Mouse (Mus musculus) neural tube, embryonic 15.5 days (tissue): ENCODE measurements around the gene Fxyd6. TPM values are rescaled to one million over a fixed set of nuclear protein-coding genes. Genes with fewer than 3 reads are reported as not detected.

Experiments
- ATAC-seq: fragments of 200-750 bp; cut with Nextera tagmentation; 2 replicates; pipeline ENCODE4 v1.8.0; 2017; ENCODE audit warnings: mild to moderate bottlenecking, moderate TSS enrichment, moderate library complexity; ENCODE audit not compliant: low FRiP score
- H3K27ac ChIP-seq: fragments of 300-500 bp; sonication (generic); replicated peaks from 2 replicates; pipeline ENCODE4 v1.5.1; 2015; ENCODE audit warnings: mild to moderate bottlenecking, inconsistent platforms
- H3K27me3 ChIP-seq: fragments of 300-500 bp; sonication (generic); replicated peaks from 2 replicates; pipeline ENCODE4 v1.6.1; 2015; ENCODE audit warnings: inconsistent platforms
- H3K36me3 ChIP-seq: fragments of 300-500 bp; sonication (generic); 2 replicates; pipeline ENCODE4 v1.6.1; 2015; ENCODE audit warnings: inconsistent platforms
- H3K4me1 ChIP-seq: fragments of 300-500 bp; sonication (generic); 2 replicates; pipeline ENCODE4 v1.6.1; 2015; ENCODE audit warnings: inconsistent platforms
- H3K4me2 ChIP-seq: fragments of 300-500 bp; sonication (generic); 2 replicates; pipeline ENCODE4 v1.6.1; 2015; ENCODE audit warnings: inconsistent platforms, mild to moderate bottlenecking, moderate library complexity
- H3K4me3 ChIP-seq: fragments of 300-500 bp; sonication (generic); replicated peaks from 2 replicates; pipeline ENCODE4 v1.5.1; 2015; ENCODE audit warnings: mild to moderate bottlenecking, inconsistent platforms
- H3K9ac ChIP-seq: fragments of 300-500 bp; sonication (generic); replicated peaks from 2 replicates; pipeline ENCODE4 v1.6.1; 2015; ENCODE audit warnings: mild to moderate bottlenecking, inconsistent platforms
- H3K9me3 ChIP-seq: fragments of 300-500 bp; sonication (generic); replicated peaks from 2 replicates; pipeline ENCODE4 v1.6.1; 2016; ENCODE audit warnings: inconsistent platforms
- WGBS: fragments of 180-500 bp; shearing (Covaris S2); methylation state at CpG from one replicate; pipeline ENCODE4 v1.1.7; 2015; ENCODE audit warnings: mixed read lengths; 5-methylcytosine and 5-hydroxymethylcytosine counted together
- polyA plus RNA-seq: library from polyadenylated mRNA; unstranded; fragments of >200 nt; fragmentation: Nextera tagmentation; extraction: Ambion mirVana; gene quantifications from 2 replicates; pipeline ENCODE4 v1.2.1, GENCODE M21; 2015

Gene Fxyd6
- polyA plus RNA-seq, 1 experiment from 2014 or later: 531 TPM

- H3K36me3 ChIP-seq: no peaks in the 10 kb centered on the region
- peaks cover 58% of the 10 kb centered on the region for H3K4me1 ChIP-seq
- no peak overlapping the region for H3K9ac ChIP-seq
- H3K9me3 ChIP-seq: no peaks in the 10 kb centered on the region
- H3K27me3 ChIP-seq: no peaks in the 10 kb centered on the region
- no peak overlapping the region for H3K4me3 ChIP-seq
- WGBS: 72% methylated on average over 2 of the region's 2 CpGs
- no peak overlapping the region for H3K4me2 ChIP-seq
- ATAC-seq: no peak
- H3K27ac ChIP-seq: no peak overlapping the region
Observed at GRCm38 (mm10) chr9:45376883-45377282, 6.9 kb downstream of the Fxyd6 start.

GRCm38 (mm10) chr9:45380411-45381251, 10.6 kb downstream of the Fxyd6 start:
- Histone ChIP-seq H3K4me3 (no peak overlapping the region), H3K4me1 (peaks cover 54% of the 10 kb centered on the region), H3K27ac (peak overlapping the region; percentile 59), H3K9ac (no peak overlapping the region), H3K27me3 (no peaks in the 10 kb centered on the region), H3K36me3 (no peaks in the 10 kb centered on the region), H3K9me3 (no peaks in the 10 kb centered on the region), H3K4me2 (peak overlapping the region; percentile 5; the same call in 1 of the 2 replicates)
- ATAC-seq: peak; percentile 54
- 30% methylated on average over 10 of the region's 10 CpGs for WGBS

DNA sequence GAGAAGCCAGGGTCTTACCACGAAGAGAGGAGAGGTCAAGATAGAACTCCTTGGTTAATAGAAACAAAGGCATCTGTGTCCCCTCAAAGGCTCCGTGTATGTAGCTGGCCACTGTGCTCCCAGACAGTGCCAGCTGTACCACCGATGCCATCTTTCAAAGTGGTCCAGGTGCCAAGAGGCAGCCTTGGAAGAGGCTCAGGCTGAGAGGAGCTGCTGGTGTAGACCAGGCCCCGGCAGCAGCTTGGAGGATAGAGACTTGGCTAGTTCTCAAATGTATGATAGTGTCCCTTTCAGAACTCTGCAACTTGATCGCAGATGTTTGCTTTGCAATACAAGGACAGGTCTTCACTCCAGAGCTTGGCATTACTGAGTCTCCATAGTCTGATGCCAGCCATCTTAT, 12.4 kb downstream of the Fxyd6 start:
- Histone ChIP-seq H3K4me3 (no peak overlapping the region), H3K4me1 (peaks cover 42% of the 10 kb centered on the region), H3K36me3 (no peaks in the 10 kb centered on the region), H3K4me2 (no peak overlapping the region), H3K27me3 (no peaks in the 10 kb centered on the region), H3K9me3 (no peaks in the 10 kb centered on the region), H3K27ac (no peak overlapping the region), H3K9ac (no peak overlapping the region)
- 73% methylated on average over 5 of the region's 5 CpGs for WGBS
- ATAC-seq: no peak

DNA sequence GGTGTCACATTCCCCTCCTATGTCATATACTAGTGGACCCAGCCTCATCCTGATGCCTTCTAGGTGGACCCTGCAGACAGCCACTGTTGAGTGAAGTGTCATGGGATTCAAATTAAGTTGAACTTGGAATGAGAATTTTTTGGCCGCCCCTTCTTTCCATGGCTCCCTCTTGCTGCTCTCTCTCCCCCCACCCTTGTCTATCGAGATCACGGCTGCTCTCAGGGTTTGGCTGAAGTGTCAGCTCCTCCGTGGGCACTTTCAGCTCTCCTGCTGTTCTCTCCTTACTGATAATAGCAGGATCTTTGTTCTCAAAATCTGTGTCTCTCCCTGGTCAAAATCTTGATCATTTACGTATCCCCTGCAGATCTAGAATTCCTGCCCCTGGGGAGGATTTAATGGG, 12.8 kb downstream of the Fxyd6 start:
- no peaks in the 10 kb centered on the region for H3K9me3 ChIP-seq
- H3K4me1 ChIP-seq: peaks cover 42% of the 10 kb centered on the region
- ATAC-seq: no peak
- H3K36me3 ChIP-seq: no peaks in the 10 kb centered on the region
- H3K9ac ChIP-seq: no peak overlapping the region
- no peak overlapping the region for H3K27ac ChIP-seq
- no peaks in the 10 kb centered on the region for H3K27me3 ChIP-seq
- no peak overlapping the region for H3K4me2 ChIP-seq
- H3K4me3 ChIP-seq: no peak overlapping the region
- 74% methylated on average over 5 of the region's 5 CpGs for WGBS

DNA sequence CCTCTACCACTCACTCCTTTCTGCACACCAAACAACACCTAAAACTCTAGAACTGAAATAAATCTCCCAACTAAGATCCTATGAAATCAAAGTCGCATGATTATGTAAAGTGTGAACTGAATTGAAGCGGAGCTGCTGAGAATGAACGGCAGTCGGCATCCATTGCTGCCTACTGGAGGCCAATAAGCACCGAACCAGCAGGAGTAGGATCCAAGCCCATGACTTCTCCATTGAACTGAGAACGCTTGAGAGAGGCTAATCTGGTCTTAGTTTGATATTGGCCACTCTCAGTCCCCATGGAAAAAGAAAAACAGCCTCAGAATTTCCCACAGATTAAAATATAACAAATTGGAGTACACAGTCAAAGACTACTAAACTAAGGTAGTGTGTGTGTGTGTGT, 13.9 kb downstream of the Fxyd6 start:
- no peaks in the 10 kb centered on the region for H3K36me3 ChIP-seq
- H3K4me3 ChIP-seq: no peak overlapping the region
- no peak overlapping the region for H3K9ac ChIP-seq
- no peak overlapping the region for H3K27ac ChIP-seq
- H3K27me3 ChIP-seq: no peaks in the 10 kb centered on the region
- H3K9me3 ChIP-seq: no peaks in the 10 kb centered on the region
- no peak overlapping the region for H3K4me2 ChIP-seq
- ATAC-seq: no peak
- H3K4me1 ChIP-seq: peaks cover 39% of the 10 kb centered on the region
- 95% methylated on average over 6 of the region's 6 CpGs for WGBS

GRCm38 (mm10) chr9:45386698-45387097, 16.7 kb downstream of the Fxyd6 start:
- Histone ChIP-seq H3K9me3 (no peaks in the 10 kb centered on the region), H3K4me2 (no peak overlapping the region), H3K27me3 (no peaks in the 10 kb centered on the region), H3K27ac (no peak overlapping the region), H3K9ac (no peak overlapping the region), H3K4me1 (peaks cover 17% of the 10 kb centered on the region; the same call in 1 of the 2 replicates), H3K36me3 (0 out of 2 replicates have a peak, but pooled peaks cover 2% of the 10 kb centered on the region), H3K4me3 (no peak overlapping the region)
- 93% methylated on average over 5 of the region's 5 CpGs for WGBS
- ATAC-seq: no peak

DNA sequence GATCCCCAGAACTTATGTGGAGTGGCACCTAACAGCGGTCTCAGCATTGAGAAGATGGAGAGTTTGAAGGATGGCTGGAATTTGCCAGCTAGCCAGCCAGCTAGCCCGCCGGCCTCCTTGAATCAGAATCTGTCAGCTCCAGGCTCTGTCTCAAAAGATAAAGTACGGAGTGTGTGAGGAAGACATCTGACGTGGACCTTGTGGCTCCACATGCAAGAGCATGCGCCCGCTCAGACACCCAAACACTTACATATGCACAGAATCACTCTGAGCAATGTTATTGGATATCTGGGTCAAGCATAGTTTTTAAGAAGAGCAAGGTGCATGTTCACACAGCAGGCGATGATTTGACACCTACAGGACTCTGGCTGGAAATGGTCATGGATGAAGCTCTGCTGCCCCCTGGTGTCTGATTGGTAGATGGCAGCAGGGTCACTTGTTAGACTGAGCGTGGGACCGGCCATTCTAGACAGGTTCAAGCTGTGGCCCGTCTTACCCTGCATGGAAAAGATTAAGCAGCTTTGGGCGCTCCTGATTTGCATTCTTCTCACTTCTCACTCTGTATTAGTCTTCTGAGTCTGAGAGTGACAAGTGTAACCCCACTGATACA, 18.5 kb downstream of the Fxyd6 start:
- H3K27ac ChIP-seq: no peak overlapping the region
- ATAC-seq: peak; percentile 87
- H3K4me2 ChIP-seq: no peak overlapping the region
- no peaks in the 10 kb centered on the region for H3K9me3 ChIP-seq
- peaks cover 10% of the 10 kb centered on the region; the same call in 1 of the 2 replicates for H3K4me1 ChIP-seq
- H3K9ac ChIP-seq: no peak overlapping the region
- H3K27me3 ChIP-seq: no peaks in the 10 kb centered on the region
- WGBS: 45% methylated on average over 12 of the region's 12 CpGs
- H3K36me3 ChIP-seq: peaks cover 18% of the 10 kb centered on the region
- H3K4me3 ChIP-seq: no peak overlapping the region

DNA sequence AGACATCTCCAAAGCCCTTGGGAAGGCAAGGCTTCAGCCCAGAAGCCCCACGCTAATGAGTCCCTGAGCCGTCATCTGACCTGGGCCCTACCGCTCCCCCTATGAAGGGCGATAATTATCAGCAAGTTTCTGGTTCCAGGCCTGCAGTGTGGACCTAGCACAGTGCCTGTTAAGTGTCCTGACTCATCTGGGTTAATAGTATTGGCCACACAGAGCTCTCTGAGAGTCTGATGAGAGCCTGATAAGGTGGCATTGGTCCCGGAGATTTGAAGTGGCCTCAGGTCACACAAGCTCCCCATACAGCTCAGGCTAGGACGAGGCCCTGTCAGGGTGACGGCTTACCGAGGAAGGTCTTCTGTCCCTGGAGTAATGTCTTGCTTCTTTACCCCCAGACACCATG, 19.6 kb downstream of the Fxyd6 start:
- Histone ChIP-seq H3K4me3 (no peak overlapping the region), H3K9ac (no peak overlapping the region), H3K27ac (no peak overlapping the region), H3K9me3 (no peaks in the 10 kb centered on the region), H3K4me1 (peaks cover 7% of the 10 kb centered on the region; the same call in 1 of the 2 replicates), H3K27me3 (no peaks in the 10 kb centered on the region), H3K4me2 (no peak overlapping the region), H3K36me3 (peaks cover 29% of the 10 kb centered on the region)
- ATAC-seq: no peak
- WGBS: 88% methylated on average over 8 of the region's 8 CpGs

- Histone ChIP-seq H3K36me3 (peaks cover 45% of the 10 kb centered on the region), H3K9me3 (no peaks in the 10 kb centered on the region), H3K27ac (no peak overlapping the region), H3K4me3 (no peak overlapping the region), H3K27me3 (no peaks in the 10 kb centered on the region), H3K4me2 (no peak overlapping the region), H3K4me1 (0 out of 2 replicates have a peak, but pooled peaks cover 2% of the 10 kb centered on the region), H3K9ac (no peak overlapping the region)
- no peak for ATAC-seq
- 82% methylated on average over 7 of the region's 7 CpGs for WGBS
Observed at GRCm38 (mm10) chr9:45391299-45391698, 21.3 kb downstream of the Fxyd6 start.

DNA sequence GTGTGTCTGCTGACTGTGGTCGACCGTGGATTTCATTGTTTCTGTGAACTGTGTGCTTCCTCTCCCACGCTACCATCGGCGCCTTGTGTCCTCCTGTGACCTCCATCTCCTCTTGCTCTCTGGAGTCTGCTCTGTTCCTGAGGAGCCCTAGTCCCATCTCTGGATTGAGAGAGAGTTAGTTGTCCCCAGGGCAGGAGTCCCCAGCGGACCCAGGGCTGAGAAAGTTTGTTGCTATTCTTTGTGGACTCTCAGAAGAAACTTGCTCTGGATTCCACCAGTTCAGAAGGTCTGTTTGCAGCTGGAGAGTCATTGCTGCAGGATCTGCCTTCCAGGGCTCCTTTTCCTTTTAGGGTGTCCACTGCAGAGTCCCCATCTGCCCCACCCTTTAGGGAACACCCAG, 25.2 kb downstream of the Fxyd6 start:
- Histone ChIP-seq H3K27me3 (no peaks in the 10 kb centered on the region), H3K4me3 (no peak overlapping the region), H3K9me3 (no peaks in the 10 kb centered on the region), H3K36me3 (peaks cover 45% of the 10 kb centered on the region), H3K27ac (no peak overlapping the region), H3K9ac (no peak overlapping the region), H3K4me1 (no peaks in the 10 kb centered on the region), H3K4me2 (no peak overlapping the region)
- ATAC-seq: no peak
- 94% methylated on average over 6 of the region's 6 CpGs for WGBS

DNA sequence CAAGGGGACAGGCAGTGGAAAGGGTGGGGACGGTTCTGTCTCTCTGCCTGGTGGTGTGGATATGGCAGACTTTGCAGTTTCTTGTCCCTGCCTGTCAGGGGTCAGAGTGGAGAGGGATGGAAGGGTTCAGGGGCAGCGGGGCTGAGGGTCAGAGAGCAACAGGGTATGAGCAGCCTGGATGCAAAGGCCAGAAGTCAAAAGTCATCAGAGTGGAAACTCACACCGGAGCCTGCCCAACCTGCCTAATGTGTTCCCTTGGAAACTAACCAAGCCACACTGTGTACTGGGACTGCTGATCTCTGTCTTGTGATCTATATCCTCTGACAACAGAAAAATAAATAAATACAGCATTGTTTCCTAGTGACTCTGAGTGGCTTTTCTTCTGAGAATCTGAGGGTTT, 25.8 kb downstream of the Fxyd6 start:
- H3K4me1 ChIP-seq: no peaks in the 10 kb centered on the region
- no peaks in the 10 kb centered on the region for H3K27me3 ChIP-seq
- H3K9ac ChIP-seq: no peak overlapping the region
- H3K4me3 ChIP-seq: no peak overlapping the region
- no peak overlapping the region for H3K27ac ChIP-seq
- no peak for ATAC-seq
- 81% methylated on average over 3 of the region's 3 CpGs for WGBS
- H3K4me2 ChIP-seq: no peak overlapping the region
- H3K9me3 ChIP-seq: no peaks in the 10 kb centered on the region
- H3K36me3 ChIP-seq: peaks cover 45% of the 10 kb centered on the region

- Histone ChIP-seq H3K9ac (no peak overlapping the region), H3K4me3 (no peak overlapping the region), H3K36me3 (peaks cover 29% of the 10 kb centered on the region), H3K4me1 (no peaks in the 10 kb centered on the region), H3K9me3 (no peaks in the 10 kb centered on the region), H3K27ac (no peak overlapping the region), H3K4me2 (no peak overlapping the region), H3K27me3 (no peaks in the 10 kb centered on the region)
- 68% methylated on average over 1 of the region's 1 CpGs for WGBS
- ATAC-seq: no peak
Observed at GRCm38 (mm10) chr9:45398336-45398735, 28.4 kb downstream of the Fxyd6 start.
